ENCODE assay signal across 7 mouse cellular contexts in the genomic region with DNA sequence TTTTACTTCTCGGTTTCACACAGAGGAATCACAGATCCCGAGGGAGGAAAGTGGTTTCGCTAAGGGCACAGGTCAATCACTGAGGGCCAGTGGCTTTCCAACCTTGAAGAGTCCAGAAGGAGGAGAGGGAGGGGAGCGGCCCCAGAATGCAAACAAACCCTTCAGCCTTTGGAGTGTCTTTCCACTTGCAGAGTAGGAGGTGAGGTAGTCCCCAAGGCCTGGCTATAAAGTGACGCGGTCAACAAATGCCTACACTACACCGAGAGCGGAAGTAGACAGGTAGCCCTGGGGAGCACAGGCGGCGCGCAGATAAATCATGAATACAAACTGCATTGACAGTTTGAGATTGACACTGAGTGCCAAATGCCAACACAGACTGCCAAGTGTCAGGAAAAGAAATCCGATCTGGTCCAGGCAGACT. TPM values are rescaled to one million over a fixed set of nuclear protein-coding genes. Genes with fewer than 3 reads are reported as not detected.
DNase-seq lines count a peak whose midpoint lies in the region; ATAC-seq and TF ChIP-seq lines count a peak whose summit lies in the region.

No protein-coding gene starts in this region.

- no peak overlapping the region for H3K9ac ChIP-seq in ES-E14 (ENCODE audit: insufficient read depth, low read depth, low read length, poor library complexity, severe bottlenecking)
- no peak overlapping the region for H3K9ac ChIP-seq in hindbrain, embryonic 16.5 days (ENCODE audit: low read depth, low read length)
- no peak overlapping the region for H3K9ac ChIP-seq in liver, embryonic 13.5 days
- peak overlapping the region; percentile 70 for H3K9ac ChIP-seq in stomach, embryonic 16.5 days (ENCODE audit: low read length)

- no peaks in the 10 kb centered on the region for H3K9me3 ChIP-seq in ES-E14 (ENCODE audit: control insufficient read depth, insufficient read depth, low read depth, low read length)
- no peaks in the 10 kb centered on the region for H3K9me3 ChIP-seq in hindbrain, embryonic 16.5 days (ENCODE audit: control insufficient read depth, low read length)
- no peaks in the 10 kb centered on the region for H3K9me3 ChIP-seq in liver, embryonic 13.5 days (replicated peaks)
- no peaks in the 10 kb centered on the region for H3K9me3 ChIP-seq in stomach, embryonic 16.5 days (replicated peaks; ENCODE audit: control insufficient read depth, low read length)

- peak; percentile 20 to 23 for DNase-seq in B cell, adult 2 months
- no peak for DNase-seq in ES-E14 (ENCODE audit: low read depth, low spot score)
- DNase-seq in liver, embryonic 13.5 days, result no peak
- no peak for DNase-seq in left cerebral cortex, postnatal 10 days (ENCODE audit: extremely low spot score in 1 of 2, low spot score in 2 of 2)

- no peak for ATAC-seq in hindbrain, embryonic 16.5 days
- no peak for ATAC-seq in liver, embryonic 13.5 days (ENCODE audit: low read depth)
- ATAC-seq in stomach, embryonic 16.5 days (ENCODE audit: insufficient read depth, low FRiP score), result no peak
- ATAC-seq in activated CD4-positive, CD25-positive, alpha-beta regulatory T cell, adult 4 months, result no peak

- H3K4me2 ChIP-seq in hindbrain, embryonic 16.5 days (ENCODE audit: low read length), result peak overlapping the region; percentile 61
- H3K4me2 ChIP-seq in liver, embryonic 13.5 days, result peak overlapping the region; percentile 65
- H3K4me2 ChIP-seq in stomach, embryonic 16.5 days (ENCODE audit: low read depth, low read length), result peak overlapping the region; percentile 72

- H3K4me3 ChIP-seq in ES-E14 (ENCODE audit: insufficient read depth in 1 of 2, low read depth in 1 of 2, low read length in 2 of 2, poor library complexity in 1 of 2, severe bottlenecking in 1 of 2), result peak overlapping the region; percentile 70 to 74
- H3K4me3 ChIP-seq in hindbrain, embryonic 16.5 days (ENCODE audit: low read length), result peak overlapping the region; percentile 49
- H3K4me3 ChIP-seq in liver, embryonic 13.5 days (replicated peaks), result no peak overlapping the region
- H3K4me3 ChIP-seq in stomach, embryonic 16.5 days (replicated peaks; ENCODE audit: low read length), result peak overlapping the region; percentile 52

- no peaks in the 10 kb centered on the region for H3K36me3 ChIP-seq in ES-E14 (ENCODE audit: control insufficient read depth, insufficient read depth, low read length, poor library complexity, severe bottlenecking)
- no peaks in the 10 kb centered on the region for H3K36me3 ChIP-seq in hindbrain, embryonic 16.5 days (ENCODE audit: control insufficient read depth, insufficient read depth, low read length)
- H3K36me3 ChIP-seq in liver, embryonic 13.5 days, result no peaks in the 10 kb centered on the region
- H3K36me3 ChIP-seq in stomach, embryonic 16.5 days (ENCODE audit: control insufficient read depth, insufficient read depth, low read length), result no peaks in the 10 kb centered on the region

- in situ Hi-C loops in ES-E14 (cut with MboI; ENCODE audit: low sequenced_read_pairs in 2 of 2, unreplicated experiment in 2 of 2), result no loop called here

- H3K27ac ChIP-seq in ES-E14 (ENCODE audit: insufficient read depth, low read depth, low read length, poor library complexity, severe bottlenecking), result no peak overlapping the region
- H3K27ac ChIP-seq in hindbrain, embryonic 16.5 days (ENCODE audit: low read depth, low read length), result no peak overlapping the region
- H3K27ac ChIP-seq in liver, embryonic 13.5 days, result no peak overlapping the region
- no peak overlapping the region for H3K27ac ChIP-seq in stomach, embryonic 16.5 days (ENCODE audit: low read length)

- WGBS in hindbrain, embryonic 16.5 days, result 14% methylated on average over 12 of the region's 12 CpGs
- 19% methylated on average over 12 of the region's 12 CpGs for WGBS in liver, embryonic 13.5 days (ENCODE audit: insufficient replicate concordance)
- 20% methylated on average over 12 of the region's 12 CpGs for WGBS in stomach, embryonic 16.5 days

- intact Hi-C loops in left cerebral cortex, postnatal 10 days (cut with DNase I), result no loop called here

- H3K4me1 ChIP-seq in ES-E14 (ENCODE audit: control insufficient read depth in 2 of 2, insufficient read depth in 2 of 2, low read length in 2 of 2, poor library complexity in 1 of 2), result peaks cover 2 to 4% of the 10 kb centered on the region in 2 experiments; a peak in 1 of 4 replicates
- peaks cover 11% of the 10 kb centered on the region for H3K4me1 ChIP-seq in hindbrain, embryonic 16.5 days (ENCODE audit: control insufficient read depth, insufficient read depth, low read depth, low read length)
- H3K4me1 ChIP-seq in liver, embryonic 13.5 days (replicated peaks), result peaks cover 18% of the 10 kb centered on the region
- peaks cover 21% of the 10 kb centered on the region; the same call in 1 of the 2 replicates for H3K4me1 ChIP-seq in stomach, embryonic 16.5 days (ENCODE audit: control insufficient read depth, insufficient read depth, low read length)

- H3K27me3 ChIP-seq in hindbrain, embryonic 16.5 days (replicated peaks; ENCODE audit: control insufficient read depth, insufficient read depth, low read length), result peaks cover 21% of the 10 kb centered on the region
- H3K27me3 ChIP-seq in liver, embryonic 13.5 days, result peaks cover 63% of the 10 kb centered on the region
- H3K27me3 ChIP-seq in stomach, embryonic 16.5 days (ENCODE audit: control insufficient read depth, insufficient read depth, low read length), result peaks cover 28% of the 10 kb centered on the region

TF ChIP-seq in ES-E14, 5 proteins besides CTCF, POLR2A, EP300 and RAD21:
- TF ChIP-seq ZNF384 (IDR thresholded peaks at IDR 0.05; ENCODE audit: low read depth, low read length), result no peak
- no peak for TF ChIP-seq MAFK (IDR thresholded peaks at IDR 0.05; ENCODE audit: insufficient read depth, low read depth, low read length)

RNA-seq across cellular contexts. Expression of a gene that starts 0.7 kb away (rescaled TPM):
- 8.2 and 8.7 TPM in 2 replicates for total RNA-seq in ES-E14 (2012; rRNA removed)
- 6.8 and 7.0 TPM in 2 replicates for polyA plus RNA-seq in hindbrain, embryonic 16.5 days (2015; fragmentation: Nextera tagmentation; extraction: Ambion mirVana)
- 0.14 and 0.35 TPM in 2 replicates for polyA plus RNA-seq in liver, embryonic 13.5 days (2015; fragmentation: Nextera tagmentation; extraction: Ambion mirVana)
- 4.4 and 4.6 TPM in 2 replicates for polyA plus RNA-seq in stomach, embryonic 16.5 days (2015; fragmentation: Nextera tagmentation; extraction: Ambion mirVana)
- 1 to 10 TPM; 1.9 to 2.1 TPM for total RNA-seq in left cerebral cortex, postnatal 10 days (2021)
- 1 to 10 TPM in 1 of 2 experiments, under 1 TPM in 1; 0.36 to 1.3 TPM for polyA plus RNA-seq in activated CD4-positive, CD25-positive, alpha-beta regulatory T cell, adult 4 months (2017; shearing (Covaris generic))

RNA-seq across cellular contexts. Expression of a gene that starts 47.5 kb away (rescaled TPM):
- total RNA-seq in ES-E14 (2012; rRNA removed), result 288 and 353 TPM in 2 replicates
- 251 and 253 TPM in 2 replicates for polyA plus RNA-seq in hindbrain, embryonic 16.5 days (2015; fragmentation: Nextera tagmentation; extraction: Ambion mirVana)
- 170 and 193 TPM in 2 replicates for polyA plus RNA-seq in liver, embryonic 13.5 days (2015; fragmentation: Nextera tagmentation; extraction: Ambion mirVana)
- polyA plus RNA-seq in stomach, embryonic 16.5 days (2015; fragmentation: Nextera tagmentation; extraction: Ambion mirVana), result 216 and 218 TPM in 2 replicates
- total RNA-seq in left cerebral cortex, postnatal 10 days (2021), result 10 to 100 TPM; 63.8 to 67.9 TPM
- 100 to 1,000 TPM; 110 to 140 TPM for polyA plus RNA-seq in activated CD4-positive, CD25-positive, alpha-beta regulatory T cell, adult 4 months (2017; shearing (Covaris generic))

RNA-seq across cellular contexts. Expression of a gene that starts 48.0 kb away (rescaled TPM):
- total RNA-seq in ES-E14 (2012; rRNA removed), result 21.7 and 25.7 TPM in 2 replicates
- 23.8 and 26.7 TPM in 2 replicates for polyA plus RNA-seq in hindbrain, embryonic 16.5 days (2015; fragmentation: Nextera tagmentation; extraction: Ambion mirVana)
- 9.5 and 13.0 TPM in 2 replicates for polyA plus RNA-seq in liver, embryonic 13.5 days (2015; fragmentation: Nextera tagmentation; extraction: Ambion mirVana)
- 31.4 and 31.5 TPM in 2 replicates for polyA plus RNA-seq in stomach, embryonic 16.5 days (2015; fragmentation: Nextera tagmentation; extraction: Ambion mirVana)
- 10 to 100 TPM; 42.0 to 42.2 TPM for total RNA-seq in left cerebral cortex, postnatal 10 days (2021)
- polyA plus RNA-seq in activated CD4-positive, CD25-positive, alpha-beta regulatory T cell, adult 4 months (2017; shearing (Covaris generic)), result 10 to 100 TPM; 21.0 to 24.3 TPM

Comparison
In these comparisons a context has a peak if more than half of its experiments do, and no peak if none do; other contexts are left out.
1. DNase-seq: peak in B cell, adult 2 months (2 of 2); none in ES-E14 (single experiment), liver, embryonic 13.5 days (single experiment) and left cerebral cortex, postnatal 10 days (0 of 2).
2. Peak in every context shown above with its lines, with median percentiles within 50 percentile points of each other: H3K4me2 ChIP-seq.